Mouse (Mus musculus): ENCODE data around the gene Cartpt. TPM values are rescaled to one million over a fixed set of nuclear protein-coding genes. Genes with fewer than 3 reads are reported as not detected.

Gene Cartpt
- not detected for total RNA-seq (2023)

DNA sequence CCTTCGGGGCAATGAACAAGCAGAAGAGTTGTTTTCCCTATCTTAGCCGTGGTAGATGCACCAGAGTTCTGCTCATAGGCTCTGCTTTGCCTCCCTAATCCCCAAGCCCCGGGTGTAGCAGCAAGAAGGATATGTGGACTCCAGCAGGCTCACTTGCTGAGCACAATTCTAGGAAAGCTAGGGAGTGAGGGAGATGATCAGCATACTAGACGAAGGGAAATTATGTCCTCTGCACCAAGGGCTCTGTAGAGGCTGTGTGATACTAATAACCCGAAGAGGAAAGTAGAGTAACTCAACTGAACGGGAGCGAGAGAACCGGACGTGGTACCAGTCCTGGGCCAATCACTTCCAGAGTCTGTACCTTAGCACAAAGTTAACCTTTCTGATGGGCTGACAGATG lies at the start of gene Cartpt:
Cartpt (minus strand) TSS at position 127 of the 400 bp plus-strand sequence.

Other genes with a start within 250 kb of the Cartpt start
- 14.0 TPM for gene Mccc2, start 114.5 kb upstream of the Cartpt start, total RNA-seq (2023)
- 82.8 TPM for gene Bdp1, start 203.0 kb upstream of the Cartpt start, total RNA-seq (2023)
- not detected for gene Serf1, start 206.9 kb upstream of the Cartpt start, total RNA-seq (2023)
- 59.9 TPM for gene Smn1, start 223.8 kb upstream of the Cartpt start, total RNA-seq (2023)